19 mouse cellular contexts compared by ENCODE assay signal in genomic region chr2:174439961-174440360, GRCm38 (mm10). TPM values are rescaled to one million over a fixed set of nuclear protein-coding genes. Genes with fewer than 3 reads are reported as not detected.
DNase-seq lines count a peak whose midpoint lies in the region; ATAC-seq and TF ChIP-seq lines count a peak whose summit lies in the region.
"Had no signal": no experiment of that assay in that cellular context is flagged by ENCODE, and none has a peak within 500 bp of the region (broad histone marks: within the 10 kb centered on the region; RNA-seq: fewer than 3 reads in every experiment).

No protein-coding gene starts in this region.

- no peaks in the 10 kb centered on the region for H3K9me3 ChIP-seq in liver, embryonic 13.5 days (replicated peaks)
- no peaks in the 10 kb centered on the region for H3K9me3 ChIP-seq in liver, embryonic 15.5 days (replicated peaks)
- no peaks in the 10 kb centered on the region for H3K9me3 ChIP-seq in hindbrain, embryonic 11.5 days (ENCODE audit: control insufficient read depth, low read length)
- H3K9me3 ChIP-seq: embryonic facial prominence, embryonic 13.5 days; forebrain, embryonic 12.5 days; G1E; intestine, embryonic 15.5 days had no signal

- H3K4me2 ChIP-seq in liver, embryonic 13.5 days: peak overlapping the region; percentile 93; the same call in 1 of the 2 replicates
- H3K4me2 ChIP-seq in liver, embryonic 15.5 days: peak overlapping the region; percentile 4; the same call in 1 of the 2 replicates
- H3K4me2 ChIP-seq in hindbrain, embryonic 11.5 days (replicated peaks; ENCODE audit: low read depth, low read length): no peak overlapping the region

- no peak overlapping the region for H3K4me3 ChIP-seq in liver, embryonic 13.5 days (replicated peaks)
- H3K4me3 ChIP-seq in bone marrow macrophage, adult 2 months (ENCODE audit: insufficient read depth, low read length): peak overlapping the region; percentile 18
- H3K4me3 ChIP-seq in liver, embryonic 15.5 days (replicated peaks): no peak overlapping the region
- H3K4me3 ChIP-seq in hindbrain, embryonic 11.5 days (ENCODE audit: low read depth, low read length): no peak overlapping the region
- H3K4me3 ChIP-seq: forebrain, embryonic 12.5 days; intestine, embryonic 15.5 days had no signal

- no peak overlapping the region for H3K9ac ChIP-seq in liver, embryonic 13.5 days
- H3K9ac ChIP-seq in liver, embryonic 15.5 days: no peak overlapping the region
- no peak overlapping the region for H3K9ac ChIP-seq in hindbrain, embryonic 11.5 days (ENCODE audit: low read depth, low read length)
- H3K9ac ChIP-seq: forebrain, embryonic 12.5 days; hindbrain, embryonic 14.5 days; intestine, embryonic 15.5 days had no signal

- no peak for ATAC-seq in liver, embryonic 13.5 days (ENCODE audit: low read depth)
- no peak for ATAC-seq in liver, embryonic 15.5 days (ENCODE audit: insufficient read depth)
- ATAC-seq in megakaryocyte progenitor cell, adult 5-6 weeks (replicated peaks; ENCODE audit: poor library complexity): 0 out of 2 replicates have a peak, but pooled peaks have one; percentile 0
- ATAC-seq in hindbrain, embryonic 11.5 days (ENCODE audit: low FRiP score): no peak

- H3K27me3 ChIP-seq in liver, embryonic 13.5 days: 0 out of 2 replicates have a peak, but pooled peaks cover 3% of the 10 kb centered on the region
- H3K27me3 ChIP-seq in liver, embryonic 15.5 days: peaks cover 7% of the 10 kb centered on the region; the same call in 1 of the 2 replicates
- no peaks in the 10 kb centered on the region for H3K27me3 ChIP-seq in hindbrain, embryonic 11.5 days (ENCODE audit: control insufficient read depth, insufficient read depth, low read length)
- H3K27me3 ChIP-seq: embryonic facial prominence, embryonic 13.5 days; forebrain, embryonic 12.5 days; intestine, embryonic 15.5 days had no signal

- 0 out of 2 replicates have a peak overlapping the region, but pooled peaks have one; percentile 68 for H3K27ac ChIP-seq in liver, embryonic 13.5 days
- peak overlapping the region; percentile 97 for H3K27ac ChIP-seq in bone marrow macrophage, adult 2 months (ENCODE audit: insufficient read depth, low read depth, low read length)
- peak overlapping the region; percentile 65; the same call in 1 of the 2 replicates for H3K27ac ChIP-seq in liver, embryonic 15.5 days (replicated peaks)
- H3K27ac ChIP-seq in hindbrain, embryonic 11.5 days (ENCODE audit: low read depth, low read length): no peak overlapping the region
- H3K27ac ChIP-seq: embryonic facial prominence, embryonic 13.5 days; forebrain, embryonic 12.5 days; hindbrain, embryonic 14.5 days; intestine, embryonic 15.5 days had no signal

- 81% methylated on average over 9 of the region's 9 CpGs for WGBS in liver, embryonic 13.5 days (ENCODE audit: insufficient replicate concordance)
- 73% methylated on average over 9 of the region's 9 CpGs for WGBS in liver, embryonic 15.5 days (ENCODE audit: insufficient replicate concordance)
- 81% methylated on average over 9 of the region's 9 CpGs for WGBS in hindbrain, embryonic 11.5 days

- no peak for TF ChIP-seq CTCF in bone marrow macrophage, adult 2 months (IDR thresholded peaks at IDR 0.05; ENCODE audit: low read depth, low read length)

- peaks cover 12% of the 10 kb centered on the region for H3K36me3 ChIP-seq in liver, embryonic 13.5 days
- no peaks in the 10 kb centered on the region for H3K36me3 ChIP-seq in liver, embryonic 15.5 days (replicated peaks)
- H3K36me3 ChIP-seq in hindbrain, embryonic 11.5 days (ENCODE audit: control insufficient read depth, insufficient read depth, low read length): no peaks in the 10 kb centered on the region
- H3K36me3 ChIP-seq: forebrain, embryonic 12.5 days had no signal

- H3K4me1 ChIP-seq in liver, embryonic 13.5 days (replicated peaks): peaks cover 62% of the 10 kb centered on the region
- peaks cover 38% of the 10 kb centered on the region for H3K4me1 ChIP-seq in bone marrow macrophage, adult 2 months (ENCODE audit: control insufficient read depth, insufficient read depth, low read length)
- peaks cover 53% of the 10 kb centered on the region for H3K4me1 ChIP-seq in liver, embryonic 15.5 days (replicated peaks)
- no peaks in the 10 kb centered on the region for H3K4me1 ChIP-seq in hindbrain, embryonic 11.5 days (replicated peaks; ENCODE audit: control insufficient read depth, insufficient read depth, low read length)

- no peak for DNase-seq in liver, embryonic 13.5 days
- no peak for DNase-seq in liver
- no peak for DNase-seq in kidney, postnatal 4 days
- no peak for DNase-seq in hindbrain, embryonic 11.5 days (ENCODE audit: low spot score)
- DNase-seq: adrenal gland, adult 8-10 months; cerebellum, adult 2 months; cerebellum, postnatal 14 days; gastrocnemius, postnatal 10 days; heart, postnatal 10 days had no signal

- no peak for TF ChIP-seq POLR2A in bone marrow macrophage, adult 2 months (IDR thresholded peaks at IDR 0.05; ENCODE audit: borderline replicate concordance, low read depth, low read length)

RNA-seq across cellular contexts. Expression of gene Ctsz, which starts 1.1 kb away (rescaled TPM):
- polyA plus RNA-seq in liver, embryonic 13.5 days (2015; fragmentation: Nextera tagmentation; extraction: Ambion mirVana): 103 and 111 TPM in 2 replicates
- 896 and 916 TPM in 2 replicates for polyA plus RNA-seq in bone marrow macrophage, adult 2 months (2012; ENCODE audit: insufficient read depth, insufficient read length, missing spikeins)
- polyA plus RNA-seq in liver, embryonic 15.5 days (2015; fragmentation: Nextera tagmentation; extraction: Ambion mirVana): 122 and 142 TPM in 2 replicates
- 190 and 207 TPM in 2 replicates for total RNA-seq in megakaryocyte progenitor cell, adult 5-6 weeks (2015)
- 307 and 339 TPM in 2 replicates for total RNA-seq in megakaryocyte progenitor cell, adult 5-6 weeks (2017)
- 90.2 and 93.7 TPM in 2 replicates for polyA plus RNA-seq in hindbrain, embryonic 11.5 days (2014; fragmentation: Nextera tagmentation; extraction: Ambion mirVana)

RNA-seq across cellular contexts. Expression of gene Tubb1, which starts 10.5 kb away (rescaled TPM):
- 36.2 and 38.2 TPM in 2 replicates for polyA plus RNA-seq in liver, embryonic 13.5 days (2015; fragmentation: Nextera tagmentation; extraction: Ambion mirVana)
- polyA plus RNA-seq in bone marrow macrophage, adult 2 months (2012; ENCODE audit: insufficient read depth, insufficient read length, missing spikeins): not detected in 2 replicates
- polyA plus RNA-seq in liver, embryonic 15.5 days (2015; fragmentation: Nextera tagmentation; extraction: Ambion mirVana): 23.9 and 26.9 TPM in 2 replicates
- total RNA-seq in megakaryocyte progenitor cell, adult 5-6 weeks (2015): not detected in 2 replicates
- 0.30 TPM in 1 of 2 replicates, not detected in the other for total RNA-seq in megakaryocyte progenitor cell, adult 5-6 weeks (2017)
- 5.3 and 5.7 TPM in 2 replicates for polyA plus RNA-seq in hindbrain, embryonic 11.5 days (2014; fragmentation: Nextera tagmentation; extraction: Ambion mirVana)
- total RNA-seq: hematopoietic stem cell, adult 5-6 weeks had no signal
- polyA plus RNA-seq: frontal cortex, adult 2 months; G1E had no signal

RNA-seq across cellular contexts. Expression of gene Atp5e, which starts 23.9 kb away (rescaled TPM):
- 445 and 472 TPM in 2 replicates for polyA plus RNA-seq in liver, embryonic 13.5 days (2015; fragmentation: Nextera tagmentation; extraction: Ambion mirVana)
- 460 TPM in 2 replicates for polyA plus RNA-seq in bone marrow macrophage, adult 2 months (2012; ENCODE audit: insufficient read depth, insufficient read length, missing spikeins)
- 313 and 380 TPM in 2 replicates for polyA plus RNA-seq in liver, embryonic 15.5 days (2015; fragmentation: Nextera tagmentation; extraction: Ambion mirVana)
- total RNA-seq in megakaryocyte progenitor cell, adult 5-6 weeks (2015): 546 and 547 TPM in 2 replicates
- 250 and 276 TPM in 2 replicates for total RNA-seq in megakaryocyte progenitor cell, adult 5-6 weeks (2017)
- polyA plus RNA-seq in hindbrain, embryonic 11.5 days (2014; fragmentation: Nextera tagmentation; extraction: Ambion mirVana): 686 and 740 TPM in 2 replicates

RNA-seq across cellular contexts. Expression of gene Nelfcd, which starts 24.4 kb away (rescaled TPM):
- 75.2 and 82.0 TPM in 2 replicates for polyA plus RNA-seq in liver, embryonic 13.5 days (2015; fragmentation: Nextera tagmentation; extraction: Ambion mirVana)
- polyA plus RNA-seq in bone marrow macrophage, adult 2 months (2012; ENCODE audit: insufficient read depth, insufficient read length, missing spikeins): 25.6 and 32.0 TPM in 2 replicates
- 71.7 and 79.6 TPM in 2 replicates for polyA plus RNA-seq in liver, embryonic 15.5 days (2015; fragmentation: Nextera tagmentation; extraction: Ambion mirVana)
- total RNA-seq in megakaryocyte progenitor cell, adult 5-6 weeks (2015): 27.7 and 29.3 TPM in 2 replicates
- total RNA-seq in megakaryocyte progenitor cell, adult 5-6 weeks (2017): 33.8 and 43.0 TPM in 2 replicates
- 158 and 163 TPM in 2 replicates for polyA plus RNA-seq in hindbrain, embryonic 11.5 days (2014; fragmentation: Nextera tagmentation; extraction: Ambion mirVana)

RNA-seq across cellular contexts. Expression of gene Prelid3b, which starts 32.9 kb away (rescaled TPM):
- polyA plus RNA-seq in liver, embryonic 13.5 days (2015; fragmentation: Nextera tagmentation; extraction: Ambion mirVana): 115 and 131 TPM in 2 replicates
- 38.5 and 45.1 TPM in 2 replicates for polyA plus RNA-seq in bone marrow macrophage, adult 2 months (2012; ENCODE audit: insufficient read depth, insufficient read length, missing spikeins)
- polyA plus RNA-seq in liver, embryonic 15.5 days (2015; fragmentation: Nextera tagmentation; extraction: Ambion mirVana): 79.4 and 79.5 TPM in 2 replicates
- total RNA-seq in megakaryocyte progenitor cell, adult 5-6 weeks (2015): 85.8 and 87.2 TPM in 2 replicates
- 145 and 157 TPM in 2 replicates for total RNA-seq in megakaryocyte progenitor cell, adult 5-6 weeks (2017)
- 130 and 141 TPM in 2 replicates for polyA plus RNA-seq in hindbrain, embryonic 11.5 days (2014; fragmentation: Nextera tagmentation; extraction: Ambion mirVana)
